Mouse (Mus musculus) CH12.LX (cell line): ENCODE measurements around the gene Inpp5f. TPM values are rescaled to one million over a fixed set of nuclear protein-coding genes. Genes with fewer than 3 reads are reported as not detected.

ENCODE experiments used
- DNase-seq: peaks from one replicate; pipeline ENCODE4 v3.0.0-alpha.2; 2013; ENCODE audit errors: extremely low read depth
- H3K27ac ChIP-seq: 2 replicates; pipeline ENCODE4 v1.5.1; 2012; ENCODE audit warnings: low read depth, mild to moderate bottlenecking, control low read depth, moderate library complexity; ENCODE audit not compliant: insufficient read depth
- H3K27me3 ChIP-seq: replicated peaks from 2 replicates; pipeline ENCODE3; 2012; ENCODE audit warnings: inconsistent platforms
- H3K36me3 ChIP-seq, 2 experiments: replicated peaks in 1 of 2; 2 replicates each; pipeline versions ENCODE3 to v1.6.1; 2012; ENCODE audit warnings: inconsistent platforms in 1 of 2, low read length in 1 of 2, mild to moderate bottlenecking in 1 of 2, mixed read lengths in 1 of 2, moderate library complexity in 1 of 2; ENCODE audit not compliant: control insufficient read depth in 1 of 2, insufficient read depth in 1 of 2
- H3K4me1 ChIP-seq, 2 experiments: 2 replicates each; pipeline ENCODE4 v1.6.1; 2012; ENCODE audit warnings: inconsistent platforms in 1 of 2, moderate library complexity in 1 of 2; ENCODE audit not compliant: insufficient read depth in 2 of 2, control insufficient read depth in 1 of 2
- H3K4me2 ChIP-seq: 2 replicates; pipeline ENCODE4 v1.6.1; 2012; ENCODE audit warnings: low read depth, mild to moderate bottlenecking, control low read depth; ENCODE audit not compliant: poor library complexity, insufficient read depth, severe bottlenecking
- H3K4me3 ChIP-seq, 3 experiments: fragments of 150-350 bp in 1 of 3; sonication (generic) in 1 of 3; replicated peaks in 1 of 3; 2 replicates each; pipeline versions ENCODE3 to v1.5.1; 2011 to 2012; ENCODE audit warnings: low read depth in 2 of 3, low read length in 2 of 3, mild to moderate bottlenecking in 2 of 3, moderate library complexity in 2 of 3, control low read depth in 1 of 3, improper control_type of control experiment in 1 of 3, inconsistent platforms in 1 of 3, mixed read lengths in 1 of 3; ENCODE audit not compliant: poor library complexity in 1 of 3
- H3K79me2 ChIP-seq: replicated peaks from 2 replicates; pipeline ENCODE4 v1.6.1; 2012; ENCODE audit warnings: mild to moderate bottlenecking, moderate library complexity; ENCODE audit not compliant: control insufficient read depth, poor library complexity, insufficient read depth, severe bottlenecking; ENCODE audit errors: extremely low read depth
- H3K9ac ChIP-seq: 2 replicates; pipeline ENCODE4 v1.6.1; 2012; ENCODE audit warnings: low read depth, mild to moderate bottlenecking, control low read depth, moderate library complexity; ENCODE audit not compliant: insufficient read depth
- H3K9me3 ChIP-seq: replicated peaks from 2 replicates; pipeline ENCODE3; 2012; ENCODE audit warnings: low read length, inconsistent platforms, mixed read lengths
- CHD1 ChIP-seq: IDR thresholded peaks from 2 replicates; pipeline ENCODE4 v1.6.1; 2012; ENCODE audit warnings: low read depth, low read length, improper control_type of control experiment, inconsistent platforms
- CHD2 ChIP-seq: IDR thresholded peaks from 2 replicates; pipeline ENCODE4 v1.6.1; 2011; ENCODE audit warnings: low read length, improper control_type of control experiment
- CTCF ChIP-seq, 2 experiments: IDR thresholded peaks in 1 of 2; conservative IDR thresholded peaks in 1 of 2; 2 replicates each; pipeline ENCODE4 v1.5.1; 2011 to 2012; ENCODE audit warnings: low read depth in 2 of 2, low read length in 2 of 2, improper control_type of control experiment in 1 of 2, inconsistent platforms in 1 of 2, mild to moderate bottlenecking in 1 of 2, moderate library complexity in 1 of 2
- ETS1 ChIP-seq: conservative IDR thresholded peaks from 2 replicates; pipeline ENCODE4 v1.6.1; 2012; ENCODE audit warnings: low read depth, mild to moderate bottlenecking, inconsistent platforms, low read length, improper control_type of control experiment, moderate library complexity
- GABPA ChIP-seq: IDR thresholded peaks from 2 replicates; pipeline ENCODE4 v1.6.1; 2012; ENCODE audit warnings: low read depth, low read length, improper control_type of control experiment, inconsistent platforms; ENCODE audit not compliant: insufficient replicate concordance
- HCFC1 ChIP-seq: IDR thresholded peaks from 2 replicates; pipeline ENCODE4 v1.6.1; 2012; ENCODE audit warnings: low read depth, mild to moderate bottlenecking, inconsistent platforms, low read length, improper control_type of control experiment
- JUN ChIP-seq: IDR thresholded peaks from 2 replicates; pipeline ENCODE4 v1.6.1; 2011; ENCODE audit warnings: low read depth, mild to moderate bottlenecking, low read length, improper control_type of control experiment, moderate library complexity; ENCODE audit not compliant: insufficient read depth
- JUND ChIP-seq: conservative IDR thresholded peaks from 2 replicates; pipeline ENCODE4 v1.6.1; 2011; ENCODE audit warnings: low read depth, low read length, improper control_type of control experiment
- MAX ChIP-seq: IDR thresholded peaks from 2 replicates; pipeline ENCODE4 v1.6.1; 2011; ENCODE audit warnings: low read length, improper control_type of control experiment
- MXI1 ChIP-seq: IDR thresholded peaks from 2 replicates; pipeline ENCODE4 v1.6.1; 2011; ENCODE audit warnings: mild to moderate bottlenecking, low read depth, low read length, improper control_type of control experiment
- NELFE ChIP-seq: IDR thresholded peaks from 2 replicates; pipeline ENCODE4 v1.6.1; 2011; ENCODE audit warnings: low read depth, low read length, improper control_type of control experiment
- PAX5 ChIP-seq: IDR thresholded peaks from 2 replicates; pipeline ENCODE4 v1.6.1; 2012; ENCODE audit warnings: low read length, inconsistent platforms, mixed read lengths
- POLR2A ChIP-seq: IDR thresholded peaks from 2 replicates; pipeline ENCODE4 v1.6.1; 2011; ENCODE audit warnings: low read depth, mild to moderate bottlenecking, improper control_type of control experiment, low read length
- RAD21 ChIP-seq: IDR thresholded peaks from 2 replicates; pipeline ENCODE4 v1.6.1; 2011; ENCODE audit warnings: low read depth, mild to moderate bottlenecking, low read length, improper control_type of control experiment, moderate library complexity
- RCOR1 ChIP-seq: conservative IDR thresholded peaks from 2 replicates; pipeline ENCODE4 v1.6.1; 2012; ENCODE audit warnings: low read depth, mild to moderate bottlenecking, inconsistent platforms, low read length, improper control_type of control experiment
- SIN3A ChIP-seq: IDR thresholded peaks from 2 replicates; pipeline ENCODE4 v1.6.1; 2012; ENCODE audit warnings: low read length, improper control_type of control experiment, inconsistent platforms
- SMC3 ChIP-seq: IDR thresholded peaks from 2 replicates; pipeline ENCODE4 v1.6.1; 2011; ENCODE audit warnings: low read depth, low read length, improper control_type of control experiment
- TBP ChIP-seq: conservative IDR thresholded peaks from 2 replicates; pipeline ENCODE4 v1.6.1; 2011; ENCODE audit warnings: low read depth, low read length, improper control_type of control experiment
- TCF12 ChIP-seq: IDR thresholded peaks from 2 replicates; pipeline ENCODE4 v1.6.1; 2014; ENCODE audit warnings: low read depth, mild to moderate bottlenecking, inconsistent platforms, low read length, improper control_type of control experiment
- USF1 ChIP-seq: IDR thresholded peaks from 2 replicates; pipeline ENCODE4 v1.6.1; 2014; ENCODE audit warnings: low read depth, mild to moderate bottlenecking, inconsistent platforms, low read length, improper control_type of control experiment
- ZC3H11A ChIP-seq: IDR thresholded peaks from 2 replicates; pipeline ENCODE4 v1.6.1; 2012; ENCODE audit warnings: low read depth, mild to moderate bottlenecking, inconsistent platforms, low read length, improper control_type of control experiment
- ZKSCAN1 ChIP-seq: IDR thresholded peaks from 2 replicates; pipeline ENCODE4 v1.6.1; 2012; ENCODE audit warnings: low read depth, inconsistent platforms, low read length, improper control_type of control experiment, borderline replicate concordance
- ZMIZ1 ChIP-seq: IDR thresholded peaks from 2 replicates; pipeline ENCODE4 v1.6.1; 2012; ENCODE audit warnings: low read depth, mild to moderate bottlenecking, inconsistent platforms, low read length, improper control_type of control experiment
- ZNF384 ChIP-seq: IDR thresholded peaks from 2 replicates; pipeline ENCODE4 v1.6.1; 2012; ENCODE audit warnings: low read depth, low read length, improper control_type of control experiment, inconsistent platforms
- dilution Hi-C: fragments of 300-500 bp; cut with MboI; formaldehyde crosslinking; loops from 2 replicates; pipeline ENCODE4 v1.14.3; 2020; ENCODE audit warnings: low sequenced_read_pairs; ENCODE audit not compliant: extremely low pct_unique_long_range_greater_than_20kb, extremely low pct_ligation_motif_present
- in situ Hi-C: fragments of 300-500 bp; cut with MboI; formaldehyde crosslinking; loops from 3 replicates; pipeline ENCODE4 v1.14.3; 2019; ENCODE audit warnings: low sequenced_read_pairs, low pct_ligation_motif_present, low pct_unique_long_range_greater_than_20kb, mixed read lengths
- polyA plus RNA-seq: library from polyadenylated mRNA; unstranded; fragments of >175 nt; gene quantifications from 2 replicates; pipeline ENCODE4 v1.2.1, GENCODE M21; 2012; ENCODE audit warnings: low read depth; ENCODE audit not compliant: insufficient read length
- total RNA-seq, 2 experiments: library from RNA; depleted of rRNA; stranded (reverse); fragments of 300-350 nt in 1 of 2; fragments of >200 nt in 1 of 2; gene quantifications; 2 replicates each; pipeline ENCODE4 v1.2.3; 2012 to 2014

Inpp5f gene
- total and polyA plus RNA-seq, 3 experiments, result 4.0 to 6.2 (median 5.5) TPM

DNA sequence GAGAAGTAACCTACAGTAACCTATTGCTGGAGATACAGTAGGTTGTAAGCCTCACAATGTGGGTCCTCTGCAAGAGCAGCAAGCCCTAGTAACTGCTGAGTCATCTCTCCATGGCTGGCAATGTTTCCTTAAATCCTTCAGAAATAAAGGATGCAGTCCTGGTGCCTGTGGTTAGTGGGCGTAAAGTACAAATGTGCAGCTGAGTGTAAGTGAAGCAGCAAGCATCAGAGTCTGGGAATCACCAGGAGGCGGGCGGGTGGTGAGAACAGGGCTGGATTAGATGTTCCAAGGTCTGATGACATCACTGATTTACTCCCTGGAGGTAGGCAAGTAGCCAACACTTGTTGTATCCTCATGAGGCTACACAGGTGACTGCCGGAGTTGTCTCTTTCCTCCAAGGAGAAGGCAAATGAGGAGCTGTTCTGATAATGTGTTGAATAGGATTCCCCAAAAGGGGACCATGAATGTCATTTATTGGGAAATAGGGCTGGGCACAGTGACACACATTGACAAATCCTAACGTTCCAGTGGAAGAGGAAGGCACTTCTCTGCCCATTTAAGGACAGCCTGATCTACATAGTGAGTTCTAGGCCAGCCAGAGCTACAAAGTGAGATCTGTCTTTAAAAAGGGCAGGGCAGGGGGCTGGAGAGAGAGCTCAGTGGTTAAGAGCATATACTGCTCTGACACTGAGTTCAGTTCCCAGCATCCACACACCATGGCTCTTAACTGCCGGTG is 27.7 kb upstream of the Inpp5f start:
- dilution Hi-C loops (no loop called here), in situ Hi-C loops (no loop called here)
- Histone ChIP-seq H3K9me3 (no peaks in the 10 kb centered on the region), H3K36me3 (no peaks in the 10 kb centered on the region), H3K27ac (no peak overlapping the region), H3K4me3 (no peak overlapping the region), H3K79me2 (no peaks in the 10 kb centered on the region), H3K27me3 (no peaks in the 10 kb centered on the region), H3K4me2 (no peak overlapping the region), H3K4me1 (peaks cover 0 to 3% of the 10 kb centered on the region in 2 experiments; a peak in 2 of 4 replicates), H3K9ac (no peak overlapping the region)
- DNase-seq, result no peak
- TF ChIP-seq RCOR1 (no peak), ZC3H11A (no peak), ETS1 (no peak), ZNF384 (no peak), JUND (no peak), SIN3A (no peak), RAD21 (no peak), NELFE (no peak), GABPA (no peak), JUN (no peak), SMC3 (no peak), CTCF (conservative IDR thresholded peaks at IDR 0.05 in 1 of 2, IDR thresholded peaks at IDR 0.05 in 1 of 2; ENCODE audit: low read depth in 2 of 2, low read length in 2 of 2) (no peak), MXI1 (no peak), USF1 (no peak)

DNA sequence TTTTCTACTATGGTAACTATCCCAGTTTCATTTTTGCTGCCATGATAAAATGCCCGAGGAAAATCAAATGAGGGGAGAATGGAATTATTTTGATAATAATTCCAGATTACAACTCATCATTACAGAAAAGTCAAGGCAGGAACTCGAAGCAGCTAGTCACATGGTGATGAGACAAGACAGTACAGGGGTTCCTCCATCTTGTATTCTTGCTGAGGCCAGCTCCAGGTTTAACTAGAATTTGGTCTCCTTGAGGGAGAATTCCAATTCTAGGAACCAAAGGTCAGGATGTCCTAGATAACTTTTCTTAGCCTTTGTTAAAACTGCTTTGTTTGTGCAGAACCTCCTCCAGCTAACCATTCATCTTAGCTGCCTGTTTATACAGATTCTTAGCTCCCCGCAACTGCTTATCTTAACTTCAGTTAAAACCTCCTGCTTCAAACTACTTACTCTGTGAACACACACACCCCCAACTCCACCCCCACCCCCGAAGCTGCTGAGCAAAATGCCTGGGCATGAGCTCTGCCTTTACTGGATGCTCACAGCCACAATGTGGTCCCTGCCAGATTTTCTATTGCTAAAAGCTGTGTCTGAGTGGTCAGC is 23.7 kb upstream of the Inpp5f start:
- Histone ChIP-seq H3K27me3 (no peaks in the 10 kb centered on the region), H3K27ac (no peak overlapping the region), H3K9ac (no peak overlapping the region), H3K9me3 (no peaks in the 10 kb centered on the region), H3K4me3 (no peak overlapping the region), H3K79me2 (no peaks in the 10 kb centered on the region), H3K4me2 (no peak overlapping the region), H3K4me1 (peaks cover 0 to under 1% of the 10 kb centered on the region in 2 experiments; a peak in 2 of 4 replicates), H3K36me3 (no peaks in the 10 kb centered on the region)
- in situ Hi-C loops (no loop called here), dilution Hi-C loops (no loop called here)
- DNase-seq, result no peak
- TF ChIP-seq PAX5, result no peak
- TF ChIP-seq ZMIZ1, result no peak
- TF ChIP-seq ZKSCAN1, result no peak
- no peak for TF ChIP-seq TBP
- TF ChIP-seq TCF12, result no peak
- TF ChIP-seq CHD1, result no peak
- no peak for TF ChIP-seq CHD2
- TF ChIP-seq ZC3H11A, result no peak
- no peak for TF ChIP-seq RCOR1
- TF ChIP-seq HCFC1, result no peak
- no peak for TF ChIP-seq CTCF (conservative IDR thresholded peaks at IDR 0.05 in 1 of 2, IDR thresholded peaks at IDR 0.05 in 1 of 2; ENCODE audit: low read depth in 2 of 2, low read length in 2 of 2)
- TF ChIP-seq JUND, result no peak
- TF ChIP-seq USF1, result no peak
- TF ChIP-seq SIN3A, result no peak
- no peak for TF ChIP-seq MXI1
- TF ChIP-seq MAX, result no peak
- no peak for TF ChIP-seq POLR2A
